Mouse (Mus musculus): ENCODE results near the gene Npc2. TPM values are rescaled to one million over a fixed set of nuclear protein-coding genes. Genes with fewer than 3 reads are reported as not detected.

Gene Npc2
- polyA plus RNA-seq (2012; fragmentation: generic; extraction: Trizol): 100 to 1,000 TPM; 143 to 190 TPM

GRCm38 (mm10) chr12:84772726-84773441 is at the start of gene Npc2, which contains the start of gene Isca2:
Gene Npc2 (minus strand): TSS chr12:84773152.
Gene Isca2 (plus strand): TSS chr12:84773251.

Other genes with a start within 250 kb of the Npc2 start
- under 1 TPM in 1 of 2 experiments, not detected in 1; 0.01 TPM for gene Vsx2, start 203.4 kb downstream of the Npc2 start, polyA plus RNA-seq (2012; fragmentation: generic; extraction: Trizol)
- 10 to 100 TPM in 1 of 2 experiments, 1 to 10 TPM in 1; 4.1 to 12.5 TPM for gene Abcd4, start 155.7 kb downstream of the Npc2 start, polyA plus RNA-seq (2012; fragmentation: generic; extraction: Trizol)
- gene Vrtn, start 132.1 kb downstream of the Npc2 start, polyA plus RNA-seq (2012; fragmentation: generic; extraction: Trizol): not detected
- gene Syndig1l, start 74.3 kb downstream of the Npc2 start, polyA plus RNA-seq (2012; fragmentation: generic; extraction: Trizol): not detected
- 10 to 100 TPM; 12.0 to 32.2 TPM for gene Isca2, start 99 bp upstream of the Npc2 start, polyA plus RNA-seq (2012; fragmentation: generic; extraction: Trizol)
- 100 to 1,000 TPM in 1 of 2 experiments, 10 to 100 TPM in 1; 15.4 to 110 TPM for gene Ltbp2, start 103.4 kb upstream of the Npc2 start, polyA plus RNA-seq (2012; fragmentation: generic; extraction: Trizol)
- gene Fcf1, start 197.7 kb upstream of the Npc2 start, polyA plus RNA-seq (2012; fragmentation: generic; extraction: Trizol): 10 to 100 TPM; 23.3 to 75.7 TPM
- gene Arel1, start 197.7 kb upstream of the Npc2 start, polyA plus RNA-seq (2012; fragmentation: generic; extraction: Trizol): 1 to 10 TPM in 1 of 2 experiments, under 1 TPM in 1; 0.55 to 6.9 TPM
- 10 to 100 TPM in 1 of 2 experiments, 1 to 10 TPM in 1; 3.3 to 19.4 TPM for gene Ylpm1, start 223.2 kb upstream of the Npc2 start, polyA plus RNA-seq (2012; fragmentation: generic; extraction: Trizol)